Mouse (Mus musculus): ENCODE results near the gene Gm48552. TPM values are rescaled to one million over a fixed set of nuclear protein-coding genes. Genes with fewer than 3 reads are reported as not detected.

Gene Gm48552
- polyA plus RNA-seq, 1 experiment from 2014 or later = 1.0 TPM

DNA sequence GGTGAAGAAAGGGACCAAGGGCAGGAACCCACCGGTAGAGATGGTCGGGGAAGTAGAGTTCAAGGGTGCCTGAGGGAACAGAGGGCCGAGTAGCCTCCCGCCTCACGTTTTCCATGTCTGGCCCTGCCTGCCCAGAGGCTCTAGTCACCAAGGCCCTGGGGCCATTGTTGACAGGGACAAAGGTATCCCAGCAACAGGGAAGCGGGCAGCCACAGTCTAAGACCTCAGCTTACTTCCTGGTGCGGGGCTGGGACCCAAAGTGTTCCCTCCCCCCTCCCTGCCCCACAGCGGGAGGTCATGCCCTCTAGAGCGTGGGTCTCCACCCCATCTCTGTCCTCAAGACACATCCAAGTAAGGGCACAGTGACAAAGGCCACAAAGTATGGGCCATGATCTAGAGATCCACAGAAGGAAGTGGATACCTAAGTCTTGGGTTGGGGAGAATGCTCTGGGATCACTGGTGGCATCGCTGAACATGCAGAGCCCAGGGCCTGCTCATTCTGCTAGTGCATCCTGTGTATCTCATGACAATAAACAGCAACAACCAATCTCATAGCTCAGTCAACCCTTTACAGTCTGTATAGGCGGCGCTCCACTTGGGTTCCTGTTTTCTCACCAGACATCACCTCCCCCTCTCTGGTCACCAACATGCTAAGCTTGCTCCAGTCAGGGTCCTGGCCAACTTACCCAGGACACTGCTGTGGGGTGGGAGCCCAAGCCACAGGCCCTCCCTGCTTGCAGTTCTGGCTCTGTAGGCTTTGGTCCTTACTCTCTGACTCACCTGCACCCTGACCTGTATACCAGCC lies 22.9 kb upstream of the Gm48552 start, which contains the start of gene 4930404N11Rik:
Gene 4930404N11Rik (minus strand): TSS at position 145 of the 805 bp plus-strand sequence.
- DNase-seq (ENCODE audit: low spot score) = peak; percentile 78
- Histone ChIP-seq H3K27ac (peak within 1 kb of the TSS; percentile 70), H3K4me1 (replicated peaks) (peaks cover 77% of the 10 kb centered on the region), H3K9me3 (no peaks in the 10 kb centered on the region), H3K36me3 (peaks cover 71% of the 10 kb centered on the region), H3K4me3 (peak within 1 kb of the TSS; percentile 49), H3K27me3 (ENCODE audit: insufficient read depth, poor library complexity, severe bottlenecking) (peaks cover 44% of the 10 kb centered on the region)
- WGBS = 15% methylated on average over 12 of the region's 12 CpGs

DNA sequence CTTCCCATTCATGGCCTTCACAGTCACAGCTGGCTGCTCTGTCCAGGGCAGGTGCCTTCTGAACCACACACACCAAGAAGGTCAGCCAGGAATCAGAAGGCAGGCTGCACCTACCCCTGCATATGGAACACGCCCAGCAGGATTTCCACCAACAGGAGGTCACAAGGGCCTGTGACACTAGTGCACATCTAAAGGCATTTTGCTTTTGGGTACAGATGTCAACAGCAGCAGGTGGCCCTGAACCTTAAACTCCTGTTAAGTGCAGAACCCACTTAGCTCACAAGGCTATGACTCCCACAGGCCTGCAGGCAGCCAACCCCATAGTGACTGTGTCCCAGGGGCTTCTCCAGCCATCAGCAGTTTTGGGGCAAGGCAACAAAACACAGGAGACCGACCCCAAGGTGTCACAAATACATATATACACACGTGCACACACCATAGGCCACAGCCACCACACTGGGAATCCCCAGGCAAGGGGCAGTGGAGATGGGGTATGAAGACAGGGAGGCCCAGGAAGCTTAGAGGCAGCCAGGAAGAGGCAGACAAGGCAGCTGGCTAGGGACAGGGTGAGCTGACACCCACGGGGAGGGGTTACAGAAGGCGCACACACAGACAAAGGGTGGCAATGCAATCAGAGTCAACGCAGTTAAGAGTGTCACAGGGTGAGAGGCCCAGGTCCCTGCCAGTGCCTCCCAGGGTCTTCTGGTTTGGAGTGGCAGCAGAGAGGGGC lies 22.2 kb upstream of the Gm48552 start:
- no peak overlapping the region for H3K4me3 ChIP-seq
- peaks cover 72% of the 10 kb centered on the region for H3K36me3 ChIP-seq
- DNase-seq (ENCODE audit: low spot score) = no peak
- H3K27ac ChIP-seq = peak overlapping the region; percentile 70
- WGBS = 79% methylated on average over 6 of the region's 6 CpGs
- peaks cover 70% of the 10 kb centered on the region for H3K4me1 ChIP-seq (replicated peaks)
- peaks cover 38% of the 10 kb centered on the region for H3K27me3 ChIP-seq (ENCODE audit: insufficient read depth, poor library complexity, severe bottlenecking)
- no peaks in the 10 kb centered on the region for H3K9me3 ChIP-seq

DNA sequence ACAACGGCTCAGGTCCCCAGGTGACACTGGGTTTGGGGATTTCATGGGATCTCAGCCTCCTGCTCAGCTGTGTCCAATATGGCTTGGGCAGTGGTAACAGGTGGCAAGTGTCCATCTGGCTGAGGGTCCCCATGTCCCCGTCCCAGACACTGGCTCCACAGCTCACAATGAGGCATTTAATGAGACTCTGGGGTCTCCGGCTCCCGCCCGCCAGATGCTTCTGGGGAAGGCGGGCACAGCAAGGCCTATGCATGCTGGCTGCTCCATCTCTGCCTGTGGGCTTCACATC lies 21.7 kb upstream of the Gm48552 start:
- no peak overlapping the region for H3K27ac ChIP-seq
- H3K36me3 ChIP-seq = peaks cover 72% of the 10 kb centered on the region
- H3K9me3 ChIP-seq = no peaks in the 10 kb centered on the region
- no peak overlapping the region for H3K4me3 ChIP-seq
- no peak for DNase-seq (ENCODE audit: low spot score)
- H3K27me3 ChIP-seq (ENCODE audit: insufficient read depth, poor library complexity, severe bottlenecking) = peaks cover 33% of the 10 kb centered on the region
- WGBS = 82% methylated on average over 6 of the region's 6 CpGs
- H3K4me1 ChIP-seq (replicated peaks) = peaks cover 68% of the 10 kb centered on the region

DNA sequence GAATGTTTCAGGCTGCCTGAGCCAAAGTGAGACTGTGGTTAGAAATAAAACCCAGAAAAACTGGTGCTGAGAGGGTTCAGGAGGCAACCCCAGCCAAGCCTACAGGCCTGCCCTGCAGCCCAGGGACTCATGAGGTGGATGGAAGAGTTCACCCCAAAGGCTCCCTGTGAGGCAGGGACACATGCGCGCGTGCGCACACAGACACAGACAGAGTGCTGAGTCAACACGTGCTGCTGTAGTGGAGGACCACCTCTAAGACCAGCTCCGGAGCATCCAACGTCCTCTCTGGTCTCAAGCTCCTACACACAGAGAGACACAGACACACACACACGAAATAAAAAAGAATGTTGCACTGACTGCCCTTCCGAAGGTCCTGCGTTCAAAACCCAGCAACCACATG lies 13.5 kb upstream of the Gm48552 start:
- WGBS = 97% methylated on average over 10 of the region's 10 CpGs
- Histone ChIP-seq H3K36me3 (peaks cover 63% of the 10 kb centered on the region), H3K4me3 (0 out of 2 replicates have a peak overlapping the region, but pooled peaks have one; percentile 3), H3K4me1 (replicated peaks) (peaks cover 36% of the 10 kb centered on the region), H3K27me3 (ENCODE audit: insufficient read depth, poor library complexity, severe bottlenecking) (no peaks in the 10 kb centered on the region), H3K9me3 (no peaks in the 10 kb centered on the region), H3K27ac (no peak overlapping the region)
- DNase-seq (ENCODE audit: low spot score) = no peak

DNA sequence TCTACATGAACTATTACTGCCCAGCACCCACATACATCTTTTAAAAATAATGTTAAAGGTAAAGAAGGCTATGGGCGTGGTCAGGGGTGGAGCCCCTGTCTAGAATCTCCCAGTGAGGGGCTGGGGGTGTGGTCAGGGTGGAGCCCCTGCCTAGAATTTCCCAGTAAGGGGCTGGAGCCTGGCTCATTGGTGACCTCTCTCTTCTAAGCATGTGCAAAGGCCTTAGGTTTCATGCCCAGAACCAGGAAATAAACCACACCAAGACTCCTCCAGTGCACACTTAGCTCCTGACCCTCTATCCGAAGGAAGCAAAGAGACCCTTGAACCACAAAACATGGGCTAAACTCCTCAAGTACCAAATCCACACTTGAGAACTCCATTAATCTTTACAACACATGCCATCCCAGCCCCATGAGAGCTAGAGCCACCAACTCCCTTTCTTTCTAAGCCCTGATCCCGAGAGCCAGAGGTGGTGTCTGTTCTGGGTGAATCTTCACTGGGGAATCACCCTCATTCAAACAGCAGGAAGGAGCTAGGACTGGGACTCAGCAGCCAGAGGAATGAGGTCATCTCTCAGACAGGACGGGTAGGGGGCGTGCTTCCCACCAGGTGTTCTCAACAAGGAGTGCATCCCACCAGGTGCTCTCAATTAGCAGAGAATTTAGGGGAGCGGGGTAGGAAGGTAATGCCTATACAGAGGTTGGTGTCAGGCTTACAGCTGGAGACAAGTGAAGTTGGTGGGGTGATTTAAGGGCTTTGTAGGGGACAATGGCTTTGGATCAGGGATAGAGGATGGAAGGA lies 12.0 kb upstream of the Gm48552 start:
- Histone ChIP-seq H3K36me3 (peaks cover 48% of the 10 kb centered on the region), H3K9me3 (no peaks in the 10 kb centered on the region), H3K4me1 (replicated peaks) (peaks cover 36% of the 10 kb centered on the region), H3K27ac (peak overlapping the region; percentile 98), H3K4me3 (peak overlapping the region; percentile 94), H3K27me3 (ENCODE audit: insufficient read depth, poor library complexity, severe bottlenecking) (no peaks in the 10 kb centered on the region)
- no peak for DNase-seq (ENCODE audit: low spot score)
- 42% methylated on average over 6 of the region's 6 CpGs for WGBS

DNA sequence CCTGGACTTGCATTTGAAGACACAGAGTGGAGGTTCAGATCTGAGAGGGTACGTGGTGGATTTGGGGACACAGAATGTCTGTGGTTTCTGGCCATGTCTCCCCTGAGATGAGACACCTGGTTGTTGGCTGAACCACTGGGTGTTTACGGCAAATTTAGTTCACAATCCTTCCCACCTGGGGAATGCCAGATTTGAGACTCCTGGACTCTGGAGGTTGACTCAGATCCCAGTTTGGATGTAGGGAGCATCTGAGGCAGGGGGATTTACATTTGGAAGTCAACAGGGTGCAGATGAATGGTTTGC lies 11.5 kb upstream of the Gm48552 start:
- Histone ChIP-seq H3K9me3 (no peaks in the 10 kb centered on the region), H3K27ac (peak overlapping the region; percentile 98), H3K4me3 (peak overlapping the region; percentile 94), H3K4me1 (replicated peaks) (peaks cover 32% of the 10 kb centered on the region), H3K36me3 (peaks cover 43% of the 10 kb centered on the region), H3K27me3 (ENCODE audit: insufficient read depth, poor library complexity, severe bottlenecking) (no peaks in the 10 kb centered on the region)
- 65% methylated on average over 2 of the region's 2 CpGs for WGBS
- no peak for DNase-seq (ENCODE audit: low spot score)

DNA sequence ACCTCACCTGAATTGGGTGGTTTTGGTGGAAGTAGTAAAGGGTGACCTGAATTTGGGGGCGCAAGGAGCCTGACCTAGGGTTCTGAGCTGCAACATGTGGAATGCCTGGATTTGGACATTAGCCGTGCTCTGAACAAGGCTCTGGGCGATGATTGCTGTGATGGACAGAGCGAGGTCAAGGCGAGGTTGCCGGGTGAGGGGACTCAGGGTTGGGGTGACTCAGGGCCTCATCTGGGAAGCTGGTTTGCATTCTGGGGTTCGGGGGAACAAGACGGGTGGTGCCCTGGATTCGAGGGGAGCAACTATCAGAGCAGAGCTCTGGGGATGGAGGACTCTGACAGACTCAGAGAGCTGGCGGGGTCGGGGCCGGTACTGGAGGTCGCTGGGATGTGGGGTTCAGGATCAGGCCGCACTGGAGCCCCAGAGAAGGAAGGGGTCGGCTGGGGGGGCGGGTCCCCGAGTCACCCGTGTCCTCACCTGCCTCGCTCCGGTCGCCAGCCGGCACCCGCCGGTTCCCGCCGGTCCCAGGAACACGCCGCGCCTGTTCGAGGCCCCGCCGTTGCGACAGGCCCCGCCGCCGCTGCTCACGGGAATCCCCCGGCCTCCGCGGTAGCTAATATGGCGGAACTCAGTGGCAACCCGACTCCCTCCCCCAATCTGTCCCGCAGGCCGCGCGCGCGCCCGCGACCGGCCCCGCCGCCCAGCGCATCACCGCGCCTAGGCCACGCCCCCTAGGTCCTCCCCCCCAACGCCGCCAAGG lies 10.8 kb upstream of the Gm48552 start, which contains the start of gene Fzr1:
Gene Fzr1 (minus strand): TSS at position 724 of the 760 bp plus-strand sequence.
- DNase-seq (ENCODE audit: low spot score) = peak; percentile 21
- H3K27me3 ChIP-seq (ENCODE audit: insufficient read depth, poor library complexity, severe bottlenecking) = no peaks in the 10 kb centered on the region
- peaks cover 36% of the 10 kb centered on the region for H3K36me3 ChIP-seq
- H3K27ac ChIP-seq = peak within 1 kb of the TSS; percentile 98
- peaks cover 32% of the 10 kb centered on the region for H3K4me1 ChIP-seq (replicated peaks)
- peak within 1 kb of the TSS; percentile 94 for H3K4me3 ChIP-seq
- H3K9me3 ChIP-seq = no peaks in the 10 kb centered on the region
- 1% methylated on average over 59 of the region's 59 CpGs for WGBS

DNA sequence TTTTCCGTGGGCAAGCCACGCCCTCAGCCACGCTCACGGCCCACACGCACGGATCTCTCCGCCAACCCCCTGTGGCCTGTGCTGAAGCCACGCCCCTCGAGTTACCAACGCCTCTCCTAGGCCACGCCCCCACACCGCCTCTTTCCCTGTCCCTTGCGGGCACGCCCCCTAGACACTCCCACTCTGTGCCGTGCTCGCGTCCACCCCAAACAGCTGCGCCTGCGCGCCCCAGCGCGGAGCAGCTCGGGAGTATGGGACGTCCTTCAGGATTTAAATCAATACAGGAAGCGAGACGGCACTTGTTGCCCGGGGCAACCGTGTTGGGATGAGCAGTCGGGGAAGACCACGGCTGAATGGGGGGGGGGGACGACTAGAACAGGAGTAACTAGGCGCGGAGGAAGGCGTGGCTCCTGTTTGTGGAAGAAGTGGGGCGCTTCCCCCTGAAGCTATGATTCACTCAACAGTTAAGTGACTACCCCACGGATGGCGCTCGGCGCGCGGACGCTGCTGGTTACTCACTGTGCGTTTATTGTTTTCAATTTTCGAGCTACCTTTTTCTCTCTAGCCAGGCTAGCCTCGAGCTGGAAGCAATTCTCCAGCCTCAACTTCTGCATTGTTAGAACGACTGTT lies 10.1 kb upstream of the Gm48552 start:
- Histone ChIP-seq H3K4me3 (peak overlapping the region; percentile 94), H3K9me3 (no peaks in the 10 kb centered on the region), H3K27me3 (ENCODE audit: insufficient read depth, poor library complexity, severe bottlenecking) (no peaks in the 10 kb centered on the region), H3K36me3 (peaks cover 29% of the 10 kb centered on the region), H3K27ac (peak overlapping the region; percentile 98), H3K4me1 (replicated peaks) (peaks cover 32% of the 10 kb centered on the region)
- WGBS = under 1% methylated on average over 46 of the region's 46 CpGs
- DNase-seq (ENCODE audit: low spot score) = peak; percentile 100

DNA sequence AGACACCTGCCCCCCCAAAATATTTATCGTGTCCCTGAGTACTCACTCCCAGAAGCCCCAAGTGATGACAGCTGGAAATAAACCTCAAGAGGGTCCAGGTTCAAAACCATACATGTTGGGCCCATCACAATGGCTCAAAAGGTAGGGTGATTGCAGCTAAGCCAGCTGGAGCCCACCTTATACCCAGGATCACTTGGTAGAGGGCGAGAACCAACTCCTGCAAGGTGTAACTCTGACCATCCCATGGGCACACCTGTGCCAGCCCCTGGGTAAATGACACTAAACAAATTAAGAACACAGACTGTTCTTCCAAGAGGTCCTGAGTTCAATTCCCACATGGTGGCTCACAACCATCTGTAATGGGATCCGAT lies 9.6 kb upstream of the Gm48552 start:
- DNase-seq (ENCODE audit: low spot score) = no peak

DNA sequence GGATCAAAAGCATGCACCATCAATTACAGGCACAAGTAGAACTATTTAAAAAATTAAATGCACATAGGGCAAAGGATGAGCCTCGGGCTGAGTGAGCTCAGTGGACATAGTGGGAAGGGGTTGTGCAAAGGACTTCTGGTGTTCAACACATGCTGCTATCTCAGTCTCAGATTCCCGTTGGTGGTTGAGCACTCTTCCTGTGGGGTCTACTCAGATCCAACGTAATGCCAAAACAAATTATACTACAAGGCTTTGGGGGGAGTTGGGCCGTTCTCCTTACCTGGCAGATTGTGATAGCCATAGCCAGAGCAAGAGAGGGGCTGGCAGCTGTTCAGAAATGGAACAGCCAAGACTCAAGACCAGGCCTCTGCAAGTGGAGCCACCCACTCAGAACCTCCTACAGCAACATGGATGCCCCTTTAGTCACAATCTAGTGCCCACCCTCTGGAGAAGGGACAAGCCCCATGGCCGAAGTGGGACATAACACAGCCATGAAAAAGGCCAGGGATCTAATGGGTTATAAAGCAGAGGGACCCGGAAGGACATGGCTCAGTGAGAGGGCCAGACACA lies 8.9 kb upstream of the Gm48552 start:
- no peak for DNase-seq (ENCODE audit: low spot score)
- Histone ChIP-seq H3K36me3 (peaks cover 17% of the 10 kb centered on the region), H3K4me3 (0 out of 2 replicates have a peak overlapping the region, but pooled peaks have one; percentile 6), H3K4me1 (replicated peaks) (peaks cover 35% of the 10 kb centered on the region), H3K27me3 (ENCODE audit: insufficient read depth, poor library complexity, severe bottlenecking) (no peaks in the 10 kb centered on the region), H3K27ac (peak overlapping the region; percentile 64), H3K9me3 (no peaks in the 10 kb centered on the region)
- WGBS = 94% methylated on average over 6 of the region's 6 CpGs

More for the DNA sequence above, 9.6 kb upstream of the Gm48552 start:
- WGBS = 61% methylated on average over 3 of the region's 3 CpGs
- no peaks in the 10 kb centered on the region for H3K9me3 ChIP-seq
- H3K4me1 ChIP-seq (replicated peaks) = peaks cover 32% of the 10 kb centered on the region
- H3K27ac ChIP-seq = peak overlapping the region; percentile 98
- H3K27me3 ChIP-seq (ENCODE audit: insufficient read depth, poor library complexity, severe bottlenecking) = no peaks in the 10 kb centered on the region
- peaks cover 24% of the 10 kb centered on the region for H3K36me3 ChIP-seq
- peak overlapping the region; percentile 94 for H3K4me3 ChIP-seq

DNA sequence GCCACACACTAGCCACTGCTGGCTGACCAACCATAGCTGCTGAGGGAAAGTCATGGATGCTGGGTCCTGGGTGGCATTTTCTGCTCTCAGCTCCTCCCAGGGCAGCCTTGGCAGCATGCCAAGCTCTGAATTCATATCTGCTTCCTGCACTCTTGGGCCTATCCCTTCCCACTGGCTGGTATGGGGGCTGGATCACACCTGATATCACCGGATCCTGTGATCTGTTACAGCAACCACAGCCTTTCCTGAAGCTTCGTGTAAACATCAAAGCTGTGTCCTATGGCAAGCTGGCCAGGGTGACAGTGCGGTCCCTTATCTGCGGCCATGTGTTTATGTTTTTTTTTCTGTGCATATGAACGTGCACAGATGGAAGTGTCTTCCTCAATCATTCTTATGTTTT lies 6.8 kb upstream of the Gm48552 start:
- Histone ChIP-seq H3K4me3 (no peak overlapping the region), H3K4me1 (replicated peaks) (peaks cover 30% of the 10 kb centered on the region), H3K27me3 (ENCODE audit: insufficient read depth, poor library complexity, severe bottlenecking) (no peaks in the 10 kb centered on the region), H3K36me3 (peaks cover 14% of the 10 kb centered on the region), H3K9me3 (no peaks in the 10 kb centered on the region), H3K27ac (0 out of 2 replicates have a peak overlapping the region, but pooled peaks have one; percentile 12)
- WGBS = 87% methylated on average over 5 of the region's 5 CpGs
- DNase-seq (ENCODE audit: low spot score) = no peak

Measured in hindbrain, embryonic 10.5 days (tissue).